Comparison of ENCODE assay signal across 10 mouse cellular contexts in the genomic region with DNA sequence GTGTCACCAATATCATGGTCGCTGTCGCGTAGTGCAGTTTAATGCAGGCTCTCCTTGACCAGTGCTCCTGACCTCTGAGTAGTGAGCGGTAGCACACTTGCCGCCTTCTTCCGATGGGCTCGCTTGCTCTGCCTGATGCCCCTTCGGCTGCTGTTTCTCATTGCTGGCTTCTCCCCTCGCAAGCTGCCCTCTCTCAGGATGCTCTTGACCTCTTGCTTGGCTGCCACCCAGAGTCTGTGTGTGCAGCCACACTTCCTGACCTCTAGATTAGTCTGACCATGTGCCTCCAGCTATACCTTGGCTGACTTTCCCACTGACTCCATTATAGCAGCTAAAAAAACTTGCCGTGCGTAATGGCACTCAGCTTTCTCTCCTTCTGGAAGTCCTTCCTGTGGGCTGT. TPM values are rescaled to one million over a fixed set of nuclear protein-coding genes. Genes with fewer than 3 reads are reported as not detected.
DNase-seq lines count a peak whose midpoint lies in the region; ATAC-seq and TF ChIP-seq lines count a peak whose summit lies in the region.
"Had no signal": no experiment of that assay in that cellular context is flagged by ENCODE, and none has a peak within 500 bp of the region (broad histone marks: within the 10 kb centered on the region; RNA-seq: fewer than 3 reads in every experiment).

No protein-coding gene starts in this region.

- no peaks in the 10 kb centered on the region for H3K27me3 ChIP-seq in megakaryocyte, embryonic 14.5 days (replicated peaks)
- H3K27me3 ChIP-seq in heart, embryonic 16.5 days (ENCODE audit: control insufficient read depth, insufficient read depth, low read length), result no peaks in the 10 kb centered on the region
- no peaks in the 10 kb centered on the region for H3K27me3 ChIP-seq in limb, embryonic 14.5 days (ENCODE audit: control insufficient read depth, insufficient read depth, low read length)
- no peaks in the 10 kb centered on the region for H3K27me3 ChIP-seq in hindbrain, embryonic 10.5 days (ENCODE audit: insufficient read depth, poor library complexity, severe bottlenecking)
- H3K27me3 ChIP-seq: neural tube, embryonic 13.5 days had no signal

- WGBS in heart, embryonic 16.5 days, result 24% methylated on average over 11 of the region's 11 CpGs
- 72% methylated on average over 11 of the region's 11 CpGs for WGBS in limb, embryonic 14.5 days
- 77% methylated on average over 11 of the region's 11 CpGs for WGBS in hindbrain, embryonic 10.5 days

- no peaks in the 10 kb centered on the region for H3K9me3 ChIP-seq in megakaryocyte, embryonic 14.5 days
- H3K9me3 ChIP-seq in heart, embryonic 16.5 days (replicated peaks; ENCODE audit: control insufficient read depth, low read length), result no peaks in the 10 kb centered on the region
- no peaks in the 10 kb centered on the region for H3K9me3 ChIP-seq in limb, embryonic 14.5 days (ENCODE audit: control insufficient read depth, low read length)
- no peaks in the 10 kb centered on the region for H3K9me3 ChIP-seq in hindbrain, embryonic 10.5 days
- H3K9me3 ChIP-seq: neural tube, embryonic 13.5 days had no signal

- H3K27ac ChIP-seq in heart, embryonic 16.5 days (ENCODE audit: low read length), result peak overlapping the region; percentile 88
- H3K27ac ChIP-seq in limb, embryonic 14.5 days (replicated peaks; ENCODE audit: low read depth, low read length), result no peak overlapping the region
- no peak overlapping the region; the same call in 1 of the 2 replicates for H3K27ac ChIP-seq in hindbrain, embryonic 10.5 days
- H3K27ac ChIP-seq: neural tube, embryonic 13.5 days had no signal

- no peak for ATAC-seq in megakaryocyte, adult 5-6 weeks (ENCODE audit: poor library complexity, severe bottlenecking)
- ATAC-seq in heart, embryonic 16.5 days (replicated peaks; ENCODE audit: extremely low read depth, insufficient read depth, low FRiP score), result peak; percentile 87
- ATAC-seq in limb, embryonic 14.5 days (ENCODE audit: low FRiP score, low read depth), result no peak
- no peak for ATAC-seq in frontal cortex, adult (ENCODE audit: low TSS enrichment)
- ATAC-seq: forebrain, embryonic 16.5 days had no signal

- H3K4me3 ChIP-seq in megakaryocyte, embryonic 14.5 days (replicated peaks), result peak overlapping the region; percentile 82
- peak overlapping the region; percentile 18; the same call in 1 of the 2 replicates for H3K4me3 ChIP-seq in heart, embryonic 16.5 days (ENCODE audit: low read length)
- H3K4me3 ChIP-seq in limb, embryonic 14.5 days (replicated peaks; ENCODE audit: low read length), result no peak overlapping the region
- H3K4me3 ChIP-seq in hindbrain, embryonic 10.5 days, result no peak overlapping the region
- H3K4me3 ChIP-seq: neural tube, embryonic 13.5 days had no signal

- H3K4me1 ChIP-seq in megakaryocyte, embryonic 14.5 days, result peaks cover 88% of the 10 kb centered on the region
- H3K4me1 ChIP-seq in heart, embryonic 16.5 days (ENCODE audit: control insufficient read depth, insufficient read depth, low read length), result peaks cover 42% of the 10 kb centered on the region
- H3K4me1 ChIP-seq in limb, embryonic 14.5 days (ENCODE audit: control insufficient read depth, insufficient read depth, low read length), result peaks cover 20% of the 10 kb centered on the region
- H3K4me1 ChIP-seq in hindbrain, embryonic 10.5 days (replicated peaks), result peaks cover 30% of the 10 kb centered on the region

- 0 out of 2 replicates have a peak overlapping the region, but pooled peaks have one; percentile 6 for H3K9ac ChIP-seq in heart, embryonic 16.5 days (ENCODE audit: low read length)
- H3K9ac ChIP-seq in limb, embryonic 14.5 days (ENCODE audit: low read depth, low read length, severe bottlenecking), result 0 out of 2 replicates have a peak overlapping the region, but pooled peaks have one; percentile 7
- H3K9ac ChIP-seq: neural tube, embryonic 13.5 days had no signal

- TF ChIP-seq POLR2A in limb, embryonic 14.5 days (IDR thresholded peaks at IDR 0.05; ENCODE audit: borderline replicate concordance, extremely low read depth, insufficient read depth, insufficient read length), result no peak

- H3K36me3 ChIP-seq in megakaryocyte, embryonic 14.5 days (replicated peaks; ENCODE audit: low read length), result peaks cover 71% of the 10 kb centered on the region
- H3K36me3 ChIP-seq in heart, embryonic 16.5 days (ENCODE audit: control insufficient read depth, insufficient read depth), result peaks cover 3% of the 10 kb centered on the region; the same call in 1 of the 2 replicates
- H3K36me3 ChIP-seq in limb, embryonic 14.5 days (ENCODE audit: control insufficient read depth, insufficient read depth, low read length), result peaks cover 13% of the 10 kb centered on the region
- peaks cover 18% of the 10 kb centered on the region for H3K36me3 ChIP-seq in hindbrain, embryonic 10.5 days

- DNase-seq in limb, embryonic 14.5 days (ENCODE audit: low spot score), result no peak
- DNase-seq in hindbrain, embryonic 10.5 days (ENCODE audit: low spot score), result no peak
- no peak for DNase-seq in spleen, adult 18-20 months
- DNase-seq in layer of hippocampus, adult 11-12 months (ENCODE audit: low spot score), result no peak

- peak overlapping the region; percentile 38 for H3K4me2 ChIP-seq in heart, embryonic 16.5 days (ENCODE audit: low read depth, low read length)
- no peak overlapping the region for H3K4me2 ChIP-seq in limb, embryonic 14.5 days (replicated peaks; ENCODE audit: low read depth, low read length, severe bottlenecking)
- H3K4me2 ChIP-seq: neural tube, embryonic 13.5 days had no signal

RNA-seq across cellular contexts. Expression of a gene that starts 5.5 kb away (rescaled TPM):
- polyA plus RNA-seq in megakaryocyte, embryonic 14.5 days (2012; ENCODE audit: insufficient read depth, low replicate concordance), result 4.9 and 10.3 TPM in 2 replicates
- total RNA-seq in megakaryocyte, adult 5-6 weeks (2015), result 79.5 and 98.1 TPM in 2 replicates
- total RNA-seq in megakaryocyte, adult 5-6 weeks (2017), result 120 and 124 TPM in 2 replicates
- polyA plus RNA-seq in heart, embryonic 16.5 days (2015; fragmentation: Nextera tagmentation; extraction: Ambion mirVana), result 51.0 and 51.6 TPM in 2 replicates
- polyA plus RNA-seq in limb, embryonic 14.5 days (2012; rRNA removed), result 21.9 and 23.4 TPM in 2 replicates
- 40.5 and 41.0 TPM in 2 replicates for polyA plus RNA-seq in limb, embryonic 14.5 days (2014; fragmentation: Nextera tagmentation; extraction: Ambion mirVana)
- polyA plus RNA-seq in hindbrain, embryonic 10.5 days (2016; fragmentation: Nextera tagmentation; extraction: Ambion mirVana), result 23.8 and 30.0 TPM in 2 replicates

RNA-seq across cellular contexts. Expression of a gene that starts 45.2 kb away (rescaled TPM):
- polyA plus RNA-seq in megakaryocyte, embryonic 14.5 days (2012; ENCODE audit: insufficient read depth, low replicate concordance), result 103 and 110 TPM in 2 replicates
- 189 and 201 TPM in 2 replicates for total RNA-seq in megakaryocyte, adult 5-6 weeks (2015)
- total RNA-seq in megakaryocyte, adult 5-6 weeks (2017), result 259 and 283 TPM in 2 replicates
- 130 and 138 TPM in 2 replicates for polyA plus RNA-seq in heart, embryonic 16.5 days (2015; fragmentation: Nextera tagmentation; extraction: Ambion mirVana)
- 118 and 165 TPM in 2 replicates for polyA plus RNA-seq in limb, embryonic 14.5 days (2012; rRNA removed)
- 126 and 127 TPM in 2 replicates for polyA plus RNA-seq in limb, embryonic 14.5 days (2014; fragmentation: Nextera tagmentation; extraction: Ambion mirVana)
- 96.0 and 108 TPM in 2 replicates for polyA plus RNA-seq in hindbrain, embryonic 10.5 days (2016; fragmentation: Nextera tagmentation; extraction: Ambion mirVana)

RNA-seq across cellular contexts. Expression of a gene that starts 47.9 kb away (rescaled TPM):
- polyA plus RNA-seq in megakaryocyte, embryonic 14.5 days (2012; ENCODE audit: insufficient read depth, low replicate concordance), result 12.7 and 15.1 TPM in 2 replicates
- total RNA-seq in megakaryocyte, adult 5-6 weeks (2015), result 35.5 and 39.5 TPM in 2 replicates
- total RNA-seq in megakaryocyte, adult 5-6 weeks (2017), result 59.1 and 60.7 TPM in 2 replicates
- polyA plus RNA-seq in heart, embryonic 16.5 days (2015; fragmentation: Nextera tagmentation; extraction: Ambion mirVana), result 69.2 and 76.0 TPM in 2 replicates
- 30.9 and 39.5 TPM in 2 replicates for polyA plus RNA-seq in limb, embryonic 14.5 days (2012; rRNA removed)
- polyA plus RNA-seq in limb, embryonic 14.5 days (2014; fragmentation: Nextera tagmentation; extraction: Ambion mirVana), result 34.5 and 39.6 TPM in 2 replicates
- 99.8 and 122 TPM in 2 replicates for polyA plus RNA-seq in hindbrain, embryonic 10.5 days (2016; fragmentation: Nextera tagmentation; extraction: Ambion mirVana)

Comparison
In these comparisons a context has a peak if more than half of its experiments do, and no peak if none do; other contexts are left out.
1. H3K4me3 ChIP-seq: peak in megakaryocyte, embryonic 14.5 days (single experiment) and heart, embryonic 16.5 days (single experiment); none in limb, embryonic 14.5 days (single experiment) and hindbrain, embryonic 10.5 days (single experiment).